Mouse (Mus musculus) kidney, embryonic 16.5 days (tissue): ENCODE data around the gene Fars2. TPM values are rescaled to one million over a fixed set of nuclear protein-coding genes. Genes with fewer than 3 reads are reported as not detected.

Source experiments
- ATAC-seq: fragments of 200-750 bp; cut with Nextera tagmentation; 2 replicates; pipeline ENCODE4 v1.8.0; 2017; ENCODE audit warnings: moderate TSS enrichment; ENCODE audit not compliant: low FRiP score, low TSS enrichment
- H3K27ac ChIP-seq: fragments of 300-500 bp; sonication (generic); 2 replicates; pipeline ENCODE4 v1.5.1; 2014; ENCODE audit warnings: low read length
- H3K27me3 ChIP-seq: fragments of 300-500 bp; sonication (generic); 2 replicates; pipeline ENCODE4 v1.6.1; 2014; ENCODE audit warnings: low read length, control low read depth, mixed read lengths; ENCODE audit not compliant: insufficient read depth
- H3K36me3 ChIP-seq: fragments of 300-500 bp; sonication (generic); 2 replicates; pipeline ENCODE4 v1.6.1; 2014; ENCODE audit warnings: low read length, control low read depth, mixed read lengths; ENCODE audit not compliant: insufficient read depth
- H3K4me1 ChIP-seq: fragments of 300-500 bp; sonication (generic); 2 replicates; pipeline ENCODE4 v1.6.1; 2014; ENCODE audit warnings: low read length, control low read depth, mixed read lengths; ENCODE audit not compliant: insufficient read depth
- H3K4me2 ChIP-seq: fragments of 300-500 bp; sonication (generic); replicated peaks from 2 replicates; pipeline ENCODE4 v1.6.1; 2014; ENCODE audit warnings: low read depth, low read length
- H3K4me3 ChIP-seq: fragments of 300-500 bp; sonication (generic); 2 replicates; pipeline ENCODE4 v1.5.1; 2014; ENCODE audit warnings: mild to moderate bottlenecking, low read length
- H3K9ac ChIP-seq: fragments of 300-500 bp; sonication (generic); replicated peaks from 2 replicates; pipeline ENCODE4 v1.6.1; 2014; ENCODE audit warnings: low read length
- H3K9me3 ChIP-seq: fragments of 300-500 bp; sonication (generic); 2 replicates; pipeline ENCODE4 v1.6.1; 2016; ENCODE audit warnings: low read length, control low read depth
- WGBS: fragments of 180-500 bp; shearing (Covaris S2); extraction: QIAGEN DNeasy Blood & Tissue Kit; methylation state at CpG from one replicate; pipeline ENCODE4 v1.1.7; 2014; 5-methylcytosine and 5-hydroxymethylcytosine counted together
- polyA plus RNA-seq: library from polyadenylated mRNA; unstranded; fragments of >200 nt; fragmentation: Nextera tagmentation; extraction: Ambion mirVana; gene quantifications from 2 replicates; pipeline ENCODE4 v1.2.1, GENCODE M21; 2015

Fars2 gene
- polyA plus RNA-seq, 1 experiment from 2014 or later, result 48.6 TPM

DNA sequence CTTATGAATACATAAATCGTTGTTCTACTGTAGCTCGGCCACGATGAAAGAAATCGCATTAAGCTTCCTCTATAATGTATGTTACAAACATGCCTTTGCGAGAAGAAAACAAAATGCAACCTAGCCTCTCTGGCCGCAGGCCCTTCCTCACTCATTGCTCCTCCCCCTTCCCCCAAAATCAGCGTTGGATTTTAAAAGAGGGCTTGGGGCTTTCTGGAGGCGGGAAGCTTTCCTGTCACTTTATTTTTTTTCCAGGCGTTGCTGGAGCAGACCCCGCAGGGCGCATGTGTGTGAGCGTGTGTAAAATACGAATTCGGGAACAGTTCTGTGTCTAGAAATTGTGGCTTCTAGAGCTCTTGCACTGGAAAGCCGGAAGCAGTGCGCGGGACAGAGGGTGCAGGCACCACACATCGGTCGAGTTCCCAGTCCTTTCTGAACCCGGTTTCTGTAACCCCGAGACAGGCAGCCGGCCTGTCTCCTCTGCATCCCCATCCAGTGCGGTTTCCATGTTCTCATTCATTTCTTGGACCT is 614.8 kb downstream of the Fars2 start:
- Histone ChIP-seq H3K4me1 (peaks cover 23% of the 10 kb centered on the region), H3K9me3 (no peaks in the 10 kb centered on the region; the same call in 1 of the 2 replicates), H3K27ac (no peak overlapping the region), H3K9ac (no peak overlapping the region), H3K36me3 (no peaks in the 10 kb centered on the region), H3K4me3 (peak overlapping the region; percentile 41), H3K27me3 (peaks cover 88% of the 10 kb centered on the region), H3K4me2 (peak overlapping the region; percentile 51)
- under 1% methylated on average over 23 of the region's 23 CpGs for WGBS
- no peak for ATAC-seq

DNA sequence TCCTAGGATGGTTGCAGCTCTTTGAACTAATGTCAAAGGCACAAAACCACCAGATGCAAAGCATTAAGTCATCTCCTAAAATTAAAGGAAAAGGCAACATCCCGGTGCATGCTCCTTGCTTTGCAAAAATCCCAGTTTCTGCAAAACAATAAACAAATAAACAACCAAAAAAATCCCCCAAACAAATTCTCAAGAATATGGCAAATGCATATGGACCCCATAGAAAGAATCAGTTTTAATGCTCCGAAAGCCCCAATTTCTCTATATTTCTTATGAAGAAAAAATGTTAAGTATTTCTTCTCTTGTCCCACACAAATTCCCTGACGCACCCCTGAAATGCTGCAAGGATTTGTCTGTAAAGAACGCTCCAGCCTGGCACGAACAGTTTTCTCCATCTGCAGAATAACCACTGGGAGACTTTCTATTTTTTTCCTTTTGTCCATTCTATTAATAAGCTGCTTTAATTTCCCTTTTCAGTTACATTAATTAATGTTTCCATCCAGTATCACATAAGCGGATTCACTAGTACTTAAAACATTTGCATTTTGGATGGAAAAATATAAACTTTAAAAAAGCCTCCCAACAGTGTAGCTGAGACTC is 615.8 kb downstream of the Fars2 start:
- H3K4me2 ChIP-seq, result no peak overlapping the region
- peaks cover 21% of the 10 kb centered on the region; the same call in 1 of the 2 replicates for H3K4me1 ChIP-seq
- H3K9ac ChIP-seq, result no peak overlapping the region
- no peak overlapping the region for H3K4me3 ChIP-seq
- 8% methylated on average over 6 of the region's 6 CpGs for WGBS
- ATAC-seq, result no peak
- no peaks in the 10 kb centered on the region for H3K36me3 ChIP-seq
- H3K27ac ChIP-seq, result no peak overlapping the region
- H3K9me3 ChIP-seq, result no peaks in the 10 kb centered on the region; the same call in 1 of the 2 replicates
- H3K27me3 ChIP-seq, result peaks cover 88% of the 10 kb centered on the region

DNA sequence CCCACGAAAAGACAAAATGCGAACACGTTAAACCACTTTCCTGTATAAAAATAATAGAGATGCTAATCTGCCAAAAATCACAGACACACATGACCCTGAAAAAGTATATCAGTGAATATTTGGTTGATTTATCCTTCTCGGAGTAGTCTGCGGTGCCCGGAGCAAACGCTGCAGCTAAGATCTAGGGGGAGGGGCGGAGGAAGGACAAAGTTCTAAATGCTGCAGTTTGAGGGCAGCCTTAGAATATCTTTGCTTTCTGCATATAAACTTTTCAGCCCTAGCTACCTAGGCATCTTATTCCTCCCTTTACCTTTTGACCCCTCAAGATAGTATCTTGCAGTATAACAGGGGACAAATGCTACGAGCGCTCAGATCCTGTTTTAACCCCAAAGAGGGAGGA is 616.4 kb downstream of the Fars2 start:
- Histone ChIP-seq H3K27me3 (peaks cover 82% of the 10 kb centered on the region), H3K36me3 (no peaks in the 10 kb centered on the region), H3K9ac (no peak overlapping the region), H3K4me3 (no peak overlapping the region), H3K4me1 (peaks cover 21% of the 10 kb centered on the region; the same call in 1 of the 2 replicates), H3K9me3 (no peaks in the 10 kb centered on the region), H3K27ac (no peak overlapping the region), H3K4me2 (no peak overlapping the region)
- no peak for ATAC-seq
- 2% methylated on average over 10 of the region's 10 CpGs for WGBS

DNA sequence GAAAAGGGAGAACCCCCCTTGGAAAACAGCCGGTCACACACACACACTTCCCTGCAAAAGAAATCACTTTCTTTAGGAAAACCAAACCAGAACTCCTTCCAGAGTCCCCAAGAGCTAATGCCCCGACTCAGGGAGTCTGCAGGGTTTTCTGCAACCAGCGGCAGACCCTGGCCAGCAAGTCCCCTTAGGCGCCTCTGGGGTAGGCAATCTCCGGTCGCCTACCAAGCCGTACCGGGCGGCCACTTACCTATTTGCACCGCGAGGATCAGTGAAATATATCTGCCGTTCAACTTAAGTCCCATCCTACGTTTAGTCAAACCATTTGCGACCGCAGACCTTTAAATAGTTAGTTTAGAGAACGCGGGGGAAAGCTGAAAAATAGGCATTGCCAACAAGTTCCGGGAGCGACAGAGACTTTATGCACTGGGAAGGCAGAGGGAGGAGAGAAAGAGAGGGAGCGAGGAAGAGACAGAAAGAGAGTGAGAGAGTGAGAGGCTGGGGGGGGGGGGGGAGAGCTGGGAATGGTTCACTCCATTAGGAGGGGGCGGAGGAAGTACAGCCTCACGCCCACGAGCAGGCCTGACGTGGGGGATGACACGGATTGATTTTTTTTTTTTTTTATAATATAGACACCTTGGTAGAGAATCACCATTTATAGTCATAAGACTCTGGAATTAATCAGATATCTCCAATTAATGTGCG is 616.9 kb downstream of the Fars2 start:
- Histone ChIP-seq H3K27ac (no peak overlapping the region), H3K9me3 (no peaks in the 10 kb centered on the region), H3K36me3 (no peaks in the 10 kb centered on the region), H3K4me1 (peaks cover 21% of the 10 kb centered on the region; the same call in 1 of the 2 replicates), H3K4me3 (no peak overlapping the region), H3K9ac (no peak overlapping the region), H3K27me3 (peaks cover 77% of the 10 kb centered on the region), H3K4me2 (no peak overlapping the region)
- no peak for ATAC-seq
- WGBS, result 2% methylated on average over 26 of the region's 26 CpGs

DNA sequence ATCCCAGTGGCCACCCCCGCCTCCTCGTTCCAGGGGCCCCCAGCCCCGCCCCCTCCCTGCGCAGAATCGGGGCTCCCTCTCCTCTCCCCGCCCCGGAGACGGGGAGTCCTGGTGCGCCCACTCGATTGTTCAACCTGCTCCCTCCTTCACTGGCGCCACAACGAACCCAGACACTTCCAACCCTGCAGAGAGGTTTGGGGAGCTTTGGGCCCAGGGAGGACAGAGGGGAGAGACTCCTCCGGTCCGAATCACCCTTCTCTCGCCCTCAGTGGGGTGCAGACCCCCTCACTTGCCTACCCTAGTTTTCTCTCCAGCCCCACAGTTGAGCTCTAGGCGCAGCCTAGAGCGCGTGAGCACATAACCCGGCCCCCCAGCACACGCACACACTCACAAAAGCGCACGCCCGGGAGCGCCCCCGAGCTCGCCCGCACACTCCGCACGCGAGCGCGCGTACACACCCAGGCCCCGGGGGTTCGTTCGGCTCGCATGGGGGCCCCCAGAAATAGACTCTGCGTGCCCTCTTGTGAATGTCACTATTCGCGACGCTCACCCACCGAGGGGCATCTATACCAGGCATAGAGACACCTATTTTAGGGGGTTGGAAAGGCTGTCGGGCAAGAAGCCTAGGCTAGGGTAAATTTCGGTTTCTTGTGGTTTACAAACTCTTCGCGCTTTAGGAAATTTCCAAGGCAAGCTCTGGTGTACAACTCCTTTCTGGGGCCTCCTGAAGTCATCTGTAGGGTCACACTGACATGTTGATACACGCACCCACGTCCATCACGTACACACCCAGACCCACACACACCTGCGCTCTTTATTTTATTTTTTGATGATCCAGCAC is 617.7 kb downstream of the Fars2 start, which contains the start of gene Nrn1:
TSS of gene Nrn1 (minus strand) at position 401 of the 841 bp plus-strand sequence.
- no peak within 1 kb of the TSS for H3K27ac ChIP-seq
- peak within 1 kb of the TSS; percentile 43 for H3K4me3 ChIP-seq
- under 1% methylated on average over 50 of the region's 50 CpGs for WGBS
- no peak; the same call in 1 of the 2 replicates for ATAC-seq
- H3K27me3 ChIP-seq, result peaks cover 69% of the 10 kb centered on the region
- no peaks in the 10 kb centered on the region for H3K36me3 ChIP-seq
- peak within 1 kb of the TSS; percentile 69 for H3K4me2 ChIP-seq
- no peaks in the 10 kb centered on the region for H3K9me3 ChIP-seq
- H3K9ac ChIP-seq, result no peak within 1 kb of the TSS; the same call in 1 of the 2 replicates
- H3K4me1 ChIP-seq, result peaks cover 21% of the 10 kb centered on the region; the same call in 1 of the 2 replicates

DNA sequence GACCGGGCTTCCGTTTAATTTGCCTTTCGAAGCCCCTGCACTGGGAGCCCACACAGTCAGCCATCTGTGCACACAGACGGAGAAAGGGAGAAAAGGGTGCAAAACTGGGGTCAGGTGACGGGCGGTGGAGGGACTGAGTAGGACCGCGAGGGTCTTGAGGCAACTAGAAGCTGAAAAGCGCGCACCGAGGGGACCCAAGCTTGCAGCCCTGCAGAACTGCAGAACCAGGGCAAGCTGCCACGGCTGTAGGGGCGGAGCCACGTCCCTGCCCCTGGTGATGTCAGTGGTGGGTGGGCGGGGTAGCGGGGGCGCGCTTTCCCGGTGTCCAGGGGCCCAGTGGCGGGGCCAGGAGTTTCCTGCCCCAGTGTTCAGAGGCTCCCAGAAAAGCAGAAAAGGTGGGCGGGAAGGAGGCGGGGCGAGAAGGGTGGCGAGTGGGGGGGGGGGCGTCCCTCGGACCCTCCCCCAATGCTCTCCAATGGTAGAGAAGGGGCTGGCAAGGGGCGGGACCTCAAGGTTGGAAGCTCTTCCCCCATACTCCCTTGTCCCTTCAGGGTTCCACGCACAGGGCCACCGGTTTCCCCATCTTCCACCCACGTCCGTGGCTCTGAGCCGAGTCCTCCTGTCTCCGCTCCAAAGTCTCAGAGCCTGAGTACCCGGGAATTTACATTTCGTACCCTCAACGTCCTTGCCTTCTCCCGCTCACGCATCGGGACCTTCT is 618.8 kb downstream of the Fars2 start:
- H3K9ac ChIP-seq, result peak overlapping the region; percentile 45; the same call in 1 of the 2 replicates

DNA sequence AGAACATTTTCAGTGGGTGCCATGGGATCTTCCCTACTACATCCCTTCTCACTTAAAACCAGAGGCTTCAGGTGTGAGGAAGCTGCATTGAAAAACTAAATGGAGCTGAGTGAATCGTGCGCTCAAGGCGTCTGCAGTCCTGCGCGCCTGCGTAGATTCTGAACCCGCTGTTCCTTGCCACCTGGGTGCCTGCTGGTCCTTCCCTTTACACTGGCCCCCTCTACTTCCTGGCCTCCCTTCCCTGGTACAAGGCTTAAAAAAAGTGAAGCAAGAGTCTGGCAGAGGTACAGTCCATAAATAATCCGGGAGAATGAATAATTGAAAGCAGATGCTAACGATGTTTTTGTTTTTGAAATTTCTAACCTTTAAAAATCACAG is 619.4 kb downstream of the Fars2 start:
- no peaks in the 10 kb centered on the region for H3K9me3 ChIP-seq
- peak; percentile 56 for ATAC-seq
- peaks cover 54% of the 10 kb centered on the region for H3K27me3 ChIP-seq
- H3K4me3 ChIP-seq, result peak overlapping the region; percentile 43
- H3K9ac ChIP-seq, result peak overlapping the region; percentile 45; the same call in 1 of the 2 replicates
- no peaks in the 10 kb centered on the region for H3K36me3 ChIP-seq
- no peak overlapping the region for H3K27ac ChIP-seq
- WGBS, result 10% methylated on average over 9 of the region's 9 CpGs
- peaks cover 15% of the 10 kb centered on the region; the same call in 1 of the 2 replicates for H3K4me1 ChIP-seq
- H3K4me2 ChIP-seq, result peak overlapping the region; percentile 69

More for the DNA sequence above, 618.8 kb downstream of the Fars2 start:
- peak overlapping the region; percentile 43 for H3K4me3 ChIP-seq
- peaks cover 59% of the 10 kb centered on the region for H3K27me3 ChIP-seq
- H3K9me3 ChIP-seq, result no peaks in the 10 kb centered on the region
- peak; percentile 94 for ATAC-seq
- no peak overlapping the region for H3K27ac ChIP-seq
- no peaks in the 10 kb centered on the region for H3K36me3 ChIP-seq
- H3K4me2 ChIP-seq, result peak overlapping the region; percentile 69
- peaks cover 20% of the 10 kb centered on the region; the same call in 1 of the 2 replicates for H3K4me1 ChIP-seq
- under 1% methylated on average over 35 of the region's 39 CpGs for WGBS

DNA sequence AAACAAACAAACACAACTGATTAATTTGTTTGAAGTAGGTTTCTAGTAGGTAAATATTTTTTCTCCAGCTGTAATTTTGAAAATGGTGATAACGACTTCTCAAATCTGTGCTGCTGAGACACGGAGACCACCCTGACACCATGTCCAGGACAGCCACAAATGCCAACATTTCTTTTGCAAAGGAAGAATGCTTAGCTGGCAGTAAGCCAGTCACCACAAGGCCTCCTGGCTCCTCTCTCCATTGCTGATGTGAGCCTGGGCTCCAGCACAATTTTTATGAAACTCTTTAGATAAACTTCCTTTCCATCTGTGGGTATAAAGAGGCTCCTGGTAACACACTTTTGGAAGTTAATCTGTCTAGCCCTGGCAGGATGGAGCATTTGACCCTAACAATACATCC is 632.8 kb downstream of the Fars2 start:
- ATAC-seq, result no peak
- H3K36me3 ChIP-seq, result no peaks in the 10 kb centered on the region
- H3K4me2 ChIP-seq, result no peak overlapping the region
- no peak overlapping the region for H3K4me3 ChIP-seq
- no peaks in the 10 kb centered on the region for H3K4me1 ChIP-seq
- no peak overlapping the region for H3K27ac ChIP-seq
- no peaks in the 10 kb centered on the region for H3K9me3 ChIP-seq
- no peak overlapping the region for H3K9ac ChIP-seq
- no peaks in the 10 kb centered on the region for H3K27me3 ChIP-seq
- 64% methylated on average over 2 of the region's 2 CpGs for WGBS

DNA sequence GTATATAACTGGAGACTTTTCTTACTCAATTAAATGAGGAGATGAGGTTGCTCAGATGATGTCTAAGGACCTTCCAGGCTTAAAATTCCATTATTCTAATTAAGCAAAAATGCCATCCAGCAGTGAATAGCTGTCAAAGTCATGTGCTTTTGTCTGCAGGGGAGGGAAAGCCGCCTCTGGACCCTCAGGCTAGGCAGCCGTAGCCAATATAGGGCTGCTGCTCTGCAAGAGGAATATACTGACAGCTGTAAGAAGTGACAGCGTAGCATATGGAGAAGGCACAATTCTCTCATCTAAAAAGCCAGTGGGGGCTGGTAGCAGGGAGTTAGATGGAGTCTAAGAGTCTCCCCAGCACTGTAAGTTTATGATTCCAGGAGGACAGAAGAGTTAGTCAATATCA is 634.6 kb downstream of the Fars2 start:
- no peak overlapping the region for H3K4me3 ChIP-seq
- WGBS, result 82% methylated on average over 3 of the region's 3 CpGs

More for the DNA sequence above, 634.6 kb downstream of the Fars2 start:
- no peak for ATAC-seq
- Histone ChIP-seq H3K4me1 (no peaks in the 10 kb centered on the region), H3K27me3 (no peaks in the 10 kb centered on the region), H3K36me3 (no peaks in the 10 kb centered on the region), H3K4me2 (no peak overlapping the region), H3K27ac (no peak overlapping the region), H3K9ac (no peak overlapping the region), H3K9me3 (no peaks in the 10 kb centered on the region)
